Mouse (Mus musculus): ENCODE results near the gene Itsn2. TPM values are rescaled to one million over a fixed set of nuclear protein-coding genes. Genes with fewer than 3 reads are reported as not detected.
"Not testable (repeated sequence)": the region's sequence is repeated elsewhere in the genome, so short reads cannot be mapped to it uniquely, and the experiment has no call there.

Itsn2 gene
- total RNA-seq, 4 experiments from 2014 or later = 55.7 to 74.2 (median 67.1) TPM

DNA sequence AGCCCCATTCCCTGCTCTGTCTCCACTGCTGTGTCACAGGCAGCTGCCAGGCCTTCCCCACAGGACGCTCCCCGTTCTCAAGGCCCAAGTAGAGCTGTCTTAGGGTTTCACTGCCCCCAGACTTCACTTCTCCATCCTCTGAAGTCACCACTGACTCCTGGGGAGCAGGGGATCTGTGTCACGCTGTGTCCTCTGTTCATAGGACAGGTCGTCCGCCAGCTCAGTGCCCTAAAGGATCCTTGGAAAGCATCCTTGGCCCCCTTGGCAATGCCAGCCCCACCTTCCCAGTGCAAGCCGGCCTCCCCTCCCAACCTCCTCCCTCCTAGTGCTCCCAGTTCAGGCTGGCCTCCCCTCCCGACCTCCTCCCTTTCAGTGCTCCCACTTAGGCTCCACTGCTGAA, 117.5 kb downstream of the Itsn2 start:
- no peak for DNase-seq

DNA sequence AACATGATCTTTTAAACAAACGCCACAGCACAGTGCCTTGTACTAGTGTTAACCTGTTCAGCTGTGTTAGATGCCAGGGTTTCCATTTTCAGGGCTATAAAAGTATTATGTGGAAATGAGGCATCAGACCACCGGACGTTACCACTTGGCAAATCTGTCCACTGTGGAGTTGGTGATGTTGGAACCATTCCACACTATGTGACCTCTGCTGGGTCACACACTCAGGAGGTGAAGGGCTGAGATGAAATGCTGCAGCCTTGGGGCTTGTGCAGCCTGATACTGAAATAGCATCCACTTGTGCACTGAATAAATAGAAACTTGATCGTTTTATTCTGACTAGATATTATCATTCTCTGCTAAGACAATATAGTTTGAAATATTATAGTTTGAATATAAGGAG, 120.9 kb downstream of the Itsn2 start:
- DNase-seq = no peak

DNA sequence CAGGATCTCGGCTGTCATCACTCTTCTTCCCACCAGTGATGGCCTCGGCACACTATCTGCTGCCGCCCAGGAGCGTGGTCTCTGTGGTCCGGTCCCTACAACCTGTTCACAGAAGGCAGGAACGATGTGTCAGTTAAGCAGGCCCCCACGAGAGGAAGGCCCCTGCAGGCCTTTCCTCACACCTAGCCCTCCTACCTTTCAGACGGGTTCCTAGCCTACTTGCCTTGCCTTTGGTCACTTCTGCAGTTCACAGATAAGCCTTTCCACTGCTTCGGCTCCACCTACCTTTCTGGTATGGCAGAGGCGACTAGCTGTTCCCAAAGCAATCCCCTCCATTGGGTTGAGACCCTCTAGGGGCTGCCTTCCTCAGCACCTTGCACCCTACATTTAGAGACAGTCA, 123.2 kb downstream of the Itsn2 start:
- no peak for DNase-seq

DNA sequence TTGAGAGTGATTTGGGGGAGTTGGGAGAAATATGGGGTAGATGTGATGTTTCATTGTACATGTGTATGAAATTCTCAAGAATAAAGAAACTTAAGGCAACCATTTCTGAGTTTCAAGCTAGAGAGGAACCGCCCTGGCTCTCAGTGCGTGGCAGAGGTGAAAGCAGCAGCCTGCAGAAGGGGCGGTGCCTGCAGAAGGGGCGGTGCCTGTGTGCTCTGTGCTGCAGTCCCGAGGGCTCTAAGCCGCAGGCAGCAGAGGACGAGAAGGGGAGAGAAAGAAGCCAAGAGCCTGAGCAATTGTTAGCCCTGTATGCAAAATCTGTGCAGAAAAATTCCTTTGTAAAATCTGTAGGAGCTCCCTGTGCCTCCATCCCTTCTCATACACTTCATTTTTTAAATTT, 125.0 kb downstream of the Itsn2 start:
- no peak for DNase-seq

DNA sequence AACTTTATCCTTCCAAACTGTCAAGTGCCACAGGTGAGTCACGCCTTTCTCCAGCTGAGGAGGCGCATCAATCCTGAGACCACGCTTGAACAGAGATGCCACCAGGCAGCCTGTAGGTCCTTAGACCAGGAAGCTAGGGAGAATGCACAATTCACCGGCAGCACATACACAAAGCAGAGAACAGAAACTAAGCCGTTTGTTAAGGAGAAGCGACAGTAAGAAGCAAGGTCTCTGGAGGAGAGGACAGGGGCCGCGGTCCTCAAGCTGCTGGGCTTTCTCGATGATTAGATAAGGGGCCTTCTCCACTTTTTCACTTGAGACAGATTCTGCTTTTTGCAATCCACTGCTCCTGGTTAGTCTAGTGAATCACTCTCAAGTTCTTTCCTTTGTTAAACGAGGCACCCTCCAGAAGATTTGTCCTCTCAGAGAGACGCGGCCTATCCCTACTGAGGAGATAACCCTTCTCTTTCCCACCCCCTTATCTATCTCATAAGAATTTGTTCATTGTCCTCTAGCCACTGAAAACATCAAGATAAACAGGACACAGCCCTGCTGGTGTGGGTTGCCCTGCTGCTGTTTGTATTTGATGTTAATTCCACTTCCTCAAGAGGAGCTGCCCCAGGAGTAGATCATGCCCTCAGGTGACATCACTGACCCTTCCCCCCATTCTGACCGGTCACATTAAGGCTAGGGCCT, 126.8 kb downstream of the Itsn2 start:
- DNase-seq = no peak

DNA sequence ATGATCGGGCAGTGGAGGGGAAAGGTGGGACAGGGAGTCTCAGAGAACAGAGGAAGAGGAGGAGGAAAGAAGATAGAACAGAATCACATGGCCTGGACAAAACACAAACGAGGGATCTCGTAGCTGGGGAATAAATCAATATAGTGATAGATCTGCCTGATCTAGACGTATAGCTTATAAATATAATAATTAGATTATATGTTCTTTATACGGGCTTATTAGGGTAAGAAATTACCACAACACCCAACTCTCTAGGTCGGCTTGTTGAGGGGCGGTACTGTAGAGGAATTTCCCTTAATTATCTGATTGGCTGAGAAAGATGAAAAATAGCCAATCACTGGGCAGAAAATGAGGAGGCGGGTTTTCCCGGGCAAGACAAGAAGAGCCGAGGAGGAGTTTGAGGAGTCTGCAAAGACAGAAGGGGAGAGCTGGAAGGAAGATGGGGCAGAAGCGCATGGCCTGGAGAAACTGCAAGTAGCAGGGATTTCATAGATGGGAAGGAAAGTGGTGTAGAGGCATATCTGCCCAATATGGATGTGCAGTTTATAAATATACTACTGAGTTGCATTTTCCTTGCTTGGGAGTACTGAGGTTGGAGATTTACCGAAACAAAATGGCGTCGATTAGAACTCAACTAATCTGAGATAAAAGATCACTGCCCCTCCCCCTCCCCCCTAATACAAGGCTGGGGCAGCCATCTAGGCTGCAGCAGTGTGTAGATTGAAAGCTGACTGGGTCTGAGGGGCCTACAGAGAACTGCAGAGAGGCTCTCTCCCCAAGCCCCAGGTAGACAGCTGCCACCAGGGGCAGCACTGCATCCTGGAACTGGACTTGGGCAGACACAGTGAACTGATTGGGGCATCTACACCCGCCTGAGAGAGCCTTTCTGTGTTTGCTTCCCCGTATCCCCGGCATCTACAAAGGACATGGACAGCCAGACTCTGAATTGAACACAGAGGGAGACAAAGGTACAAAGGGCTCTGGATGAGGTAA, 127.6 kb downstream of the Itsn2 start:
- DNase-seq = no peak

DNA sequence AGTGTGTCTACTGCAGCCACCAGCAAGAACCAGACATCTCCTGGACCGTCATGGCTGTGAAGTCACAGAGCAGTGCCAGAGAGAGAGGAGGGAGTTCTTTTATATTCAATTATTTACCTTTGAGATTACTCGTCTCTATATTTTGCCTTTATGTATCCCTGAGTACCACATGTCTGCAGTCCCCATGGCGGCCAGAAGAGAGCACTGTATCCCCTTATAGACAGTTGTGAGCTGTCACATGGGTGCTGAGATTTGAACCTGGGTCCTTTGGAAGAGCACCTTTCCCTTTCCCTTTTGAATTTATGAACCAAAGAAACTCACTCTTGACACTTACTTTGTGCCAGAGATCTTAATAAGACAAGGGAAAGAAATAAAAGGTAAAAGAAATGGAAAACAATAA, 136.7 kb downstream of the Itsn2 start:
- no peak for DNase-seq

DNA sequence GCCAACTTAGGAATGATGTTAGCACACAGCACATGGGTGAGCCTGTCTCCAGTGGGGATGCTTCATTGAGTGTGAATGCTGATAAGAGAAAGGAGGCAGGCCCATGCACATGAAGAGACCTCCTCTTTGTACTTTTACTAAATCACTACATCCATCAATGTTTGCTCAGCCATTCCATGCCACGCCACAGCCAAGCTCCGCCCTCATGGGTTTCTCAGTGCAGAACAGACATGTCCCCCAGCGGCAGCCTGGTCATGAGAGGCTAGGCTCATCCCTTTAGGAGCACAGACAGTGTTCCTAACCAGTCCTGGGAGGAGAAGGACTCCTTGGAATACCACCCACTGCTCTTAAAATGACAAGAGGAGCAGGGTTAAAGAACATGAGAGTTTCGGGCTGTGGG, 139.2 kb downstream of the Itsn2 start:
- DNase-seq = no peak

DNA sequence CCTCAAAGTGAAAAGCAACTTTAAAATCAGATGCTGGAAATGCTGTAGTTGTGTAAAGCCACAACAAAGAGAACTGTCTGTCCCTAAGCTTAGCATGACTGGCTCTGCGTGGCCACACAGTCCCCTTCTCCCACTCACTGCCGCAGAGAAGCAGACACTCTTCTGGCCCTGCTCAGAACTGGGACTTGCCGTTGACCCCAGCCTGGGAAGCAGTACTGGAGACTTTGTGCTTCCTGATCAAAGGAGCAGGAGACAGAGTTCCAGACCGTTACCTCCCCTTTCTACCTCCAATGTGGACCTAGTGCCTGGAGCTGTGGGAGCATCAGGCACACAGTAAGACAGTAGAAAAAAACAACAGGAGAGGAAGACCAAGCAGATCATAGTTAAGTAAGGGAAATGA, 139.9 kb downstream of the Itsn2 start:
- no peak for DNase-seq

DNA sequence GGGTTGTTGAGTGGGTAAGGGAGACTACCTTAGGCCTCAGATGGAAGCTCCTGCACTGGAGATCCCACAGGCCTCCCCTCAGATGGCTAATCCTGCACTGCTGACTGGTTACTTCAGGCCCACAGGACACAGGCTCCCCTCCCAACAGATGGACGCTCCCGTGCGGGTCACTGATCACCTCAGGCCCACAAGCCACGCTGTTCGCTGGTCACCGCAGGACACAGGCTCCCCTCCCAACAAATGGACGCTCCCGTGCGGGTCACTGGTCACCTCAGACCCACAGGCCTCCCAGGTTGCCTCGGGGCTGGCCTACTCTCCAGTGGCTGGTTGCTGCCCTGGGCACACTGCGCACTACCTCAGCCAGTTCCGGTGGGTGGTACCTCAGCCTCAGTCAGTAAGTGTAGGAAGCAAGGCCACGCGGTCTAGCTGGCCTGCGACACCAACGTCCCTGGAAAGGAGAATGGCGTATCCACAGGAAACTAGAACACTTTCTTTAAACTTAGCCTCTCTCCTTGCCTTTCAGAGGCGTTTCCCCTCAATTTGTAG, 145.7 kb downstream of the Itsn2 start, which contains the start of gene Fam228a:
Gene Fam228a, minus strand, starts transcription at position 400 of the 546 bp plus-strand sequence.
- no peak for DNase-seq

DNA sequence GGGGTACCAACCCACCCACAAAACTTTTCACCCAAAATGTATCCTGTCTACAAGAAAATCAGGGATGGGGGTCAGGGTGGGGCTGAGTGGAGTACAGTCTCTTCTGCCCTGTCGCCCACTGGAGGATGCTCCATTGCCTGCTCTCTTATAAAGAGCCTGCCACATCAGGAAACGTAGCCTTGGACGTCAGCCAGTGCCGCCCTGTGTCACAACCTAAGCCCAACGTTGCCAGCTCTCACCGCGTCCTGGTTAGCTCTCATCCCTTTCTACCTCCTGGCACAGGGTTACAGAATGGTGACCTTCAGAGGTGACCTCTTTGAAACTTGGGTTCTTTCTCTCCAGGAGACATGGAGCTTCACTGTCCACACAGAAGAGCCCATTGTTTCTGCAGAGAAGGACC, 148.4 kb downstream of the Itsn2 start:
- DNase-seq = no peak

DNA sequence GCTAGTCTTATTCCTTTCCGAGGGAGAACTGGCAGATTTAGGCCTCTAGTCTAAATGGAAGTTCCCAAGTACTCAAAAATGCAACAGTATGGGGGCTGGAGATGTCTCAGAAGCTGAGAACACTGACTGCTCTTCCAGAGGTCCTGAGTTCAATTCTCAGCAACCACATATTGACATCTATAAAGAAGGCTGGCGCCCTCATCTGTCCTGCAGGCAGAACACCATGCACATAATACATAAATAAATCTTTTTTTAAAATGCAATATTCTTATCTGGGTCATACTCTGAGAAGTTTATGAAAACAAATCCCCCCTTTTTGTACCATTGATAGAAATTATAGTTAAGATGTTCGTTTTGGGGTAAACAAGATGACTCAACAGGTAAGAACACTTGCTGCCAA, 149.7 kb downstream of the Itsn2 start:
- no peak for DNase-seq

DNA sequence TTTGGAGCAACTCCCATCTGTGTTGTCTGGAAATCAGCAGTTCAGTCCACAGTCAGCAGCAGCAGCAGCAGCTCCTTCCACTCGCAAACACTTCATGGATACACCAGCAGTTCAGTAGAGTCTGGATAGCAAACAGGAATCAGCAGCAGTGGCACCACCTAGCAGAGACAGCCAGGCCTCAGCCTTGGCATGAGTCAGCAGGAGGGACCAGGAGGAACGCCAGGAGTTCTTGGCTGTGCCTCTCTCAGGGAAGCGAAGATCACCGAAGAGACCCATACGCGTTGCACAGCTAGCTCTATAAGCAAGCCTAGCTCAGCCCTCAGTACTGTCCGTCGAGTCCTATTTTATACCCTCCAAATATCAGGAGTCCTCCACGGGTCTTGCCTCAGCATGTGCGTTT, 152.0 kb downstream of the Itsn2 start:
- DNase-seq = no peak

DNA sequence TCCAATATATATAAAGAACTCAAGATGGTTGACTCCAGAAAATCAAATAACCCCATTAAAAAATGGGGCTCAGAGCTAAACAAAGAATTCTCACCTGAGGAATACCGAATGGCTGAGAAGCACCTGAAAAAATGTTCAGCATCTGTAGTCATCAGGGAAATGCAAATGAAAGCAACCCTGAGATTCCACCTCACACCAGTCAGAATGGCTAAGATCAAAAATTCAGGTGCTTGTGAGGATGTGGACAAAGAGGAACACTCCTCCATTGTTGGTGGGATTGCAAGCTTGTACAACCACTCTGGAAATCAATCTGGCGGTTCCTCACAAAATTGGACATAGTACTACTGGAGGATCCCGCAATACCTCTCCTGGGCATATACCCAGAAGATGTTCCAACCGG, 162.0 kb downstream of the Itsn2 start:
- not testable (repeated sequence) for DNase-seq

DNA sequence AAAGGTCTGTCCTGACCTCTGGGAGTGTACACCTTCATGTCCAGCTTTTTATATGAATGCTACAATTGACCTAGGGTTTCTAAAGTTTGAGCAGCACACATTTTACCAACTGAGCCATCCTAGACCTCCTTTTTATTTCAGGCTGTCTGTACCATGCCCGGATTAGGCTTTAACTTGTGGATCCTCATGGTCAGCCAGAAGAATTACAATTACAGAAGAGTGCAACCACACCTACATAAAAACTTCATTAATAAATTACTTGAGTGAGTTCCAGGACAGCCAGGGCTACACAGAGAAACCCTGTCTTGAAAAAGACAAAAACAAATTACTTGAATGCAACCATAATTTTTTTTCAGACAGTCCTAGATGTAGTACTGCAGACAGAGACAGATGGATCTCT, 164.6 kb downstream of the Itsn2 start:
- DNase-seq = no peak

Other genes with a start within 250 kb of the Itsn2 start
- 10 to 100 TPM; 33.7 to 62.3 (median 46.2) TPM for gene Ncoa1, start 115.5 kb upstream of the Itsn2 start, total RNA-seq (2022)
- gene Gm3625, start 289 bp downstream of the Itsn2 start, total RNA-seq (2022) = not detected
- gene Fam228a, start 145.8 kb downstream of the Itsn2 start, total RNA-seq (2022) = under 1 TPM in 3 of 4 experiments, not detected in 1; 0.28 to 0.59 (median 0.48) TPM
- gene Pfn4, start 176.4 kb downstream of the Itsn2 start, total RNA-seq (2022) = 1 to 10 TPM in 3 of 4 experiments, under 1 TPM in 1; 0.75 to 3.7 (median 2.6) TPM
- 1 to 10 TPM; 4.6 to 8.1 (median 6.3) TPM for gene Fam228b, start 176.6 kb downstream of the Itsn2 start, total RNA-seq (2022)
- 100 to 1,000 TPM in 3 of 4 experiments, 10 to 100 TPM in 1; 98.9 to 114 (median 103) TPM for gene Sf3b6, start 224.9 kb downstream of the Itsn2 start, total RNA-seq (2022)
- gene Fkbp1b, start 249.0 kb downstream of the Itsn2 start, total RNA-seq (2022) = 10 to 100 TPM in 1 of 4 experiments, 1 to 10 TPM in 3; 2.8 to 16.0 (median 7.2) TPM